Mouse (Mus musculus) retina, postnatal 1 day (tissue): ENCODE data around the gene Irf1.

Source experiments
- DNase-seq: peaks from one replicate; pipeline ENCODE4 v3.0.0-alpha.2; 2012

The Irf1 gene

DNA sequence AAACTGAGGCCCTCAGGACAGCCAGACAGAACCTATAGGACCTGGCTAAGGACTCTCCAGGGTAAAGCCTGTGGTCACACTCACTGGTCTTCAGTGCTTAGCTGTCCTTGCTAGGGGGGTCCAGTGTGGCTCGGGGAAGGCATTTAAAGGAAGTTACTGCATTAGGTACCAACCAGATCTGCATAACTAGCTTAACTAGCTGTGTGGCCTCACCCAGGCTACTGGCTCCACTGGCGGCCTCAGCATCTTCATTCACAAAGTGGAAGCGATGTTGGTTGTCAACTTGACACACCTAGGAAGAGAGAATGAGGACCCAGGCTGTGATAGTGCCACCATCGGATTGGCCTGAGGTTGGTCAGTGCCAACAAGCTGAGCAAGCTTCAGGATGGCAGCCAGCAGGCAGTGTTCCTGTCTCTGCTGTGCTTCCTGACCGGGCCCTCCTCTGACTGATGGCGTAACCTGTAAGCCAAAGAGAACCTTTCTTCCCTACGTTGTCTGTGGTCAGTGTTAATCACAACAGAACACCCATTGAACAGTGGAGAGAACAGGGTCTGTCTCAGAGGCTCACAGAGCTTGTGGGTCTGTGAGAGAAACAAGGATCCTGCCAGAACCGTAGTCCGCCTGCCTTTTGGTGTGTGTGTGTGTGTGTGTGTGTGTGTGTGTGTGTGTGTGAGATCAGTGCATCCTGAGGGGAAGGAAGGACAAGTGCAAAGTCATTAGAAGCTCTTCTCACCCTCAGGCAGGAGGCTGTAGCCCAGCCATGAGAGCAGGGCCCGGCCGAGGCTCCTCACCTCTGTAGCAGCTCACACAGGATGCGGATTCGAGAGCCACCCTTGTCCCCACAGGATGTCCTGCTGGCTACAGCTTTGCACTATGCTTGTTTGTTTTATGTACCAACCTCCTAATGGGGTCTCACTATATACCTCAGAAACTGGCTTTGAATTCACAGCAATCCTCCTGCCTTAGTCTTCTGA, 16.5 kb downstream of the Irf1 start:
- no peak for DNase-seq

- DNase-seq = no peak
These were observed 18.4 kb downstream of the Irf1 start for GRCm38 (mm10) chr11:53788196-53788595.

- no peak for DNase-seq
These were observed 19.5 kb downstream of the Irf1 start for GRCm38 (mm10) chr11:53789277-53789676.

GRCm38 (mm10) chr11:53792986-53793385, 23.2 kb downstream of the Irf1 start:
- no peak for DNase-seq

DNA sequence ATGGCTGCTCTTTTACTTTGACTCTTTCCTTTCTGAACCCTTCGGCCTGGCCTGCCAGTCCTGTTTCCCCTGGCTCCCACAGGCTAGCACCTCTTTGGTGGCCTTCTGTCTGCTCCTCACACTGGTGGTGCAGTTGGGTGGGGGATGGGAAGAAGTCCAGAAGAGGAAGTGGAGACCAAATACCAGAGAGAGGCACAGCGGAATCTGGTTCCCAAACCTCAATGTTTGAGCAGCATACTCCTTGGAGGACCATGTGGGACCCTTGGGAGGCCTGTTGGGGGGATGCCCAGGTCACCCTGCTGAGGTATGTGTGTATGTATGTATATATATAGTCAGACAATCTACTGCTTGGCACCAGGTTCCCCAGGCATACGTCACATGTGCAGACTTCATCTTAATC, 24.2 kb downstream of the Irf1 start:
- no peak for DNase-seq

- DNase-seq = peak; percentile 21
These were observed 25.1 kb downstream of the Irf1 start for GRCm38 (mm10) chr11:53794671-53795557.

GRCm38 (mm10) chr11:53795813-53796212, 26.0 kb downstream of the Irf1 start:
- DNase-seq = peak; percentile 49

DNA sequence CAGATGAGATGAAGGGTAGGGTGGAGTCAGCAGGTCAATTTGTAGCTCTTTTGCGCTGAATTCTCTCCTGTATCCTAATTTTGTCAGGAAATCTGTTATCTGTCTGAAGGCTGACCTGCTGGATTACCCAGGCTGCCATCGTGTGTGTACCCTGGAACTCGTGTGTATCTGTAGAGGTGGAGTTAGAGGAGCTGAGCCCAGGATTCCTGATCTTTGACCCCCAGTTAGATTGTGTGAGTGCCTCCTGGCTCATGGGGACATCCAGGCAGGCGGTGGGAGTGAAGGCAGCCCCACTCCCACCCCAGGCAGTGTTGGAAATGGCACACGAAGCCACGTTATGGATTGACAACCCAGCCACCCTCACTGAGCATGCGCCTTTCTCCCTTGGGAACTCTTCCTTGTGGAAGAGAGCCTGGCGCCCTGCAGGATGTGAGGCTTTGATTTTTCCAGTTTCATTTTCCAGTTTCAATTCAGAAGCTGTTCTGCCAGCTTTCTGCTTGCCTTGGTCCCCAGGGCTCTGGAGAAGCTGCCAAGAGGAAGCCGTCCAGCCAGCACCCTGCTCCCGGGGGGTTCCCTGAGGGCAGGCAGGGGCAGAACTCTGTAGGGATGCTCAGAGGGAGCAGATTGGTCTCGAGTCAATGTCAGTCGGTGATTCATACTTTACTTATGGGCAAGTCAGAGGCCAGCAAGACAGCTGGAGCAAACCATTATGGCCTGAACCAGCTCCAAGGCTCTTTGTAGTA, 26.8 kb downstream of the Irf1 start:
- DNase-seq = peak; percentile 16

- DNase-seq = no peak
These were observed 27.6 kb downstream of the Irf1 start for GRCm38 (mm10) chr11:53797386-53797920.

- DNase-seq = no peak
These were observed 28.4 kb downstream of the Irf1 start for GRCm38 (mm10) chr11:53798041-53798711.

- no peak for DNase-seq
These were observed 30.2 kb downstream of the Irf1 start for GRCm38 (mm10) chr11:53800036-53800435.

- no peak for DNase-seq
These were observed 31.2 kb downstream of the Irf1 start for GRCm38 (mm10) chr11:53800975-53801374.

DNA sequence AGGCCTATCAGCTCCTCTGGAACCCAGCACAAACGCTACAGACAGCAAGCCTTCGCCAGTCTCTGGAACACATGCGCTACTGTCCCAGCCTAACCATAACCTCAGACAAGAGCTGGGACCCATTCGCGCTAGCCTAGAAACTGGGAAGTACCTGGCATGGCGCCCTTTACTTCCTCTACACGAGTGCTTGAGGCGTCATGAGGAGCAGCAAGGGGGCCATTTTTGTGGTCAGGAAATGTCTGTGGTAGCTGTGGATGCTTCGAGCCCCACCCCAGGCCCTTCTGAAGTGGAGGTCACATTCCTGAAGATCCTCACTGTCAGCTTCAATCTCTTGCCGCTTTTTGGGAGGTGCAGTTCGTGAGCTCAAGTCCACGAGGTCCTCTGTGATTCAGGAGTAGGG, 33.3 kb downstream of the Irf1 start:
- no peak for DNase-seq

- no peak for DNase-seq
These were observed 33.7 kb downstream of the Irf1 start for GRCm38 (mm10) chr11:53803494-53803893.

GRCm38 (mm10) chr11:53804569-53805344, 34.9 kb downstream of the Irf1 start:
- no peak for DNase-seq

GRCm38 (mm10) chr11:53805786-53806185, 36.0 kb downstream of the Irf1 start:
- DNase-seq = no peak

DNA sequence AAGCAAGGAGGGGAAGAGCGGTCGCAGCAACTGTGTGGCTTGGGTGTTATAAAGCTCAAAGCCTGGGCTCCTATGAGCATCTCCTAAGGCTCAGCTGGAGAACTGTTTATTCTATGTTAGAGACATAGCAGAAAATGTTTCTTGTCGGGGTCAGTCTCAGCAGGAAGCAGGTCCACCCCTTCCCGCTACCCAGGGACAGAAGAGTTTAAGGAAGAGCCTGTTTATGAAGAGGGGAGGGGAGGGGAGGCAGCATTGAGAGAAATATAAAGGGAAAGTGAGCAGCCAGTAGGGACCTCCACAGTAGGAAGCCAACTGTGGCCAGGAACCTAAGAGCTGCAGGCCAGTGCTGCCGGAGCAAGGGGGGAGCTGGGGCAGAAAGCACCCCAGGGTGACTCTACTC, 39.5 kb downstream of the Irf1 start:
- DNase-seq = no peak

DNA sequence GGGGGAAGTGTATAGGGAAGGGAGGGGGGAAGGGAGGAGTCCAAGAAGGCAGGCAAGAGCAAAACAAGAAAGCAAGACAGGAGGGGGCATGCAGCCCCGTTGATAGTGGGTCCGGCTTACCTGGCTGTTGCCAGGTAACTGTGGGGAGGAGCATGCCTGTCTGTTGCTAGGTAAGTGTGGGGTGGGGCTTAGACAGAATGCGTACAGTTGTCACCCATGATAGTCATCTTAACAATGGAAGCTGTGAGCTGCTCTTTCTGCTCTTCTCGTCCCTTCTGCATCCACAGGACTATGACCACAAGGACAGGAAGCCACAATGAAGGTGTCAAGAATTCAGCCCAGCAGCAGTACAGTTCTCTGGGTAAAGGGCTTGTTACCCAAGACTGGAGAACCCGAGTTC, 40.3 kb downstream of the Irf1 start:
- DNase-seq = no peak

DNA sequence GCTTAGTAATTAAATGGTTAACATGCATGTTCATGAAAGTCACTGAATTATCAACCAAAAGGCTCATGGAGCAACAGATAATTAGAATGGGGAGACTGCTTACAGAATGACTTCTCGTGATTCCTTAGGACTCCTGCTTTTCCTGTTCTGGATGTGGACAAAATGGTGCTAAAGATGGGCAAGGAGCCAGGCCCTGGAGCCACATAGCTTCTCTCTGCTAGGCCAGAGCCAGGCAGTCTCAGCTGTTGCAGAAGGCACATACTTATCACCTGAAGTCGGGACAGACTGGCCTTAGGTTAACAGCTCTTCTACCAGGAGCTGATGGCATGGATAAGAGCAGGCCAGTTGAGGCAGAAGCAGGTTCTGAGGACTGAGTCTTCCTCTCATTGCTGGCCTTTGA, 40.9 kb downstream of the Irf1 start:
- DNase-seq = no peak

DNA sequence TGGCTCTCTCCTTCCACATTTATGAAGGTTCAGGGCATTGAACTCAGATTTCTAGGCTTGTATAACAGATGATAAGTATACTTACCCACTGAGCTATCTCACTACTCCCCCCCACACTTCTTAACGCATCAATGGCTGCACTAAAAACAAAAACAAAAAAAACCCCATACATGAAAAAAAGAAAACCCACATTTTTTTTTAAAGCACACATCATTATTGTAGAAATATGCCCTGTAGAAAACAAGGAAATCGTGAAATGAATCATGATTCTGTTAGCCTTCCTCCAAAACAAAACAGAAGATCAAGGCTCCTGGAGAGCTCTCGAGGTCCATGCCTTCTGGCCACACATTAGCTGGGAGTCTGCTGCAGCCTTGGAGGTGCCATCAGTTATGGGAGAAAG, 41.5 kb downstream of the Irf1 start:
- no peak for DNase-seq
